In the genomic region with DNA sequence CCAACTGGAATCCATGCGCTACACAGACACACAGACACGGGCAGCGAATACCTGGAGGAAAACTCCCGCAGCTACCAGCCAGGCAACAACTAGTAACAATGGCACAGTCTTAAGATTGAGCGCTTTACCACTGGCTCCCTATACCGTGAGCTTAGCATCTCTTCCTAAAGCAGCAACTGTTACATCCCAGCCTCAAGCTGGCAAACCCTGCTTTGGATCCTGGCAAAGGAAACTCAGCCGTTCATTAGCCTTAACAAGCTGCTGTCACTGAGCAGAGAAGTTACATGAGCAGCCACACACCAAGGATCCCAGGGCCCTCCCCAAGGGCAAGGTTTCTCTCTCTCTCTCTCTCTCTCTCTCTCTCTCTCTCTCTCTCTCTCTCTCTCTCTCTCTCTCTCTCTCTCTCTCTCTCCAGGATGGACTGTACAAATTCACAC, we compare ENCODE assay signal across 8 mouse cellular contexts. TPM values are rescaled to one million over a fixed set of nuclear protein-coding genes. Genes with fewer than 3 reads are reported as not detected.
DNase-seq lines count a peak whose midpoint lies in the region; ATAC-seq and TF ChIP-seq lines count a peak whose summit lies in the region.

No protein-coding gene starts in this region.

- H3K79me2 ChIP-seq in C2C12 (ENCODE audit: control insufficient read depth, insufficient read depth): peaks cover 68% of the 10 kb centered on the region

- intact Hi-C loops in heart, postnatal 14 days (cut with DNase I): loop anchor here (2.0 to 5.0 kb wide), 3 partner anchors 42 to 355 kb away; no protein-coding TSS in a partner anchor

- 12% methylated on average over 7 of the region's 7 CpGs for WGBS in forebrain, embryonic 11.5 days

- peak overlapping the region; percentile 79 for H3K4me2 ChIP-seq in forebrain, embryonic 11.5 days (ENCODE audit: low read depth, low read length, severe bottlenecking)

- H3ac ChIP-seq in C2C12 (ENCODE audit: control insufficient read depth, insufficient read length, low read depth): peak overlapping the region; percentile 82

- no peak for TF ChIP-seq CTCF in C2C12 (IDR thresholded peaks at IDR 0.05; ENCODE audit: control insufficient read depth, insufficient read depth, insufficient read length)

- H3K79me3 ChIP-seq in C2C12 (ENCODE audit: low read depth): peaks cover 66% of the 10 kb centered on the region

- peak overlapping the region; percentile 99 for H3K9ac ChIP-seq in forebrain, embryonic 11.5 days (ENCODE audit: low read length)

- peaks cover 7% of the 10 kb centered on the region; the same call in 1 of the 2 replicates for H3K4me1 ChIP-seq in forebrain, embryonic 11.5 days (replicated peaks; ENCODE audit: control insufficient read depth, insufficient read depth, low read length)

- peak; percentile 35 for DNase-seq in adrenal gland, postnatal 14 days
- peak; percentile 61 for DNase-seq in forebrain, embryonic 11.5 days (ENCODE audit: low spot score)
- DNase-seq in heart, postnatal 14 days: peak; percentile 32
- DNase-seq in layer of hippocampus, adult 8-10 months (ENCODE audit: low spot score in 2 of 2): peak; percentile 40 to 50
- peak; percentile 46 for DNase-seq in lung, postnatal 14 days
- DNase-seq in right cerebral cortex, postnatal 4 days: peak; percentile 40
- no peak for DNase-seq in spleen, adult 12 weeks (ENCODE audit: low spot score)

- peak overlapping the region; percentile 63 for H3K4me3 ChIP-seq in C2C12 (ENCODE audit: insufficient read depth, poor library complexity, severe bottlenecking)
- peak overlapping the region; percentile 70 for H3K4me3 ChIP-seq in forebrain, embryonic 11.5 days (ENCODE audit: low read depth, low read length)

- peak overlapping the region; percentile 71 for H3K27ac ChIP-seq in forebrain, embryonic 11.5 days (ENCODE audit: low read depth, low read length)

- H3K27me3 ChIP-seq in C2C12 (ENCODE audit: control insufficient read depth, insufficient read depth, insufficient read length): no peaks in the 10 kb centered on the region
- no peaks in the 10 kb centered on the region for H3K27me3 ChIP-seq in forebrain, embryonic 11.5 days (ENCODE audit: control insufficient read depth, insufficient read depth, low read length)

- no peaks in the 10 kb centered on the region for H3K9me3 ChIP-seq in forebrain, embryonic 11.5 days (ENCODE audit: control insufficient read depth, low read length)

- no peaks in the 10 kb centered on the region for H3K36me3 ChIP-seq in C2C12 (ENCODE audit: control insufficient read depth, insufficient read depth)
- H3K36me3 ChIP-seq in forebrain, embryonic 11.5 days (ENCODE audit: control insufficient read depth, insufficient read depth, low read length): no peaks in the 10 kb centered on the region

- ATAC-seq in forebrain, embryonic 11.5 days (replicated peaks; ENCODE audit: low FRiP score): no peak

TF ChIP-seq in C2C12, 6 proteins besides CTCF, POLR2A, EP300 and RAD21:
- no peak for TF ChIP-seq FOSL1 (IDR thresholded peaks at IDR 0.05; ENCODE audit: insufficient read depth, low read length, poor library complexity, severe bottlenecking)
- no peak for TF ChIP-seq MYOD1 (IDR thresholded peaks at IDR 0.05; ENCODE audit: control insufficient read depth, insufficient read length, low read depth)
- TF ChIP-seq MYOG (IDR thresholded peaks at IDR 0.05; ENCODE audit: control insufficient read depth, extremely low read depth, insufficient read length): no peak
- TF ChIP-seq MAX (IDR thresholded peaks at IDR 0.05): no peak
- TF ChIP-seq USF1 (IDR thresholded peaks at IDR 0.05; ENCODE audit: low read depth): no peak
- no peak for TF ChIP-seq CEBPB (IDR thresholded peaks at IDR 0.05; ENCODE audit: low read depth)
TF ChIP-seq in C2C12: peak in this region for 0.

RNA-seq across cellular contexts. Expression of gene Klf7, which starts 2.7 kb away (rescaled TPM):
- 4.2 TPM for polyA plus RNA-seq in C2C12 (2012; fragmentation: generic; extraction: Trizol)
- total RNA-seq in adrenal gland, postnatal 14 days (2021): 18.3 and 20.2 TPM in 2 replicates
- polyA plus RNA-seq in forebrain, embryonic 11.5 days (2014; fragmentation: Nextera tagmentation; extraction: Ambion mirVana): 24.8 and 25.3 TPM in 2 replicates
- 10 to 100 TPM; 22.1 to 22.6 TPM for total RNA-seq in heart, postnatal 14 days (2021)
- total RNA-seq in layer of hippocampus, adult 8-10 months (2022): 10 to 100 TPM; 28.0 to 43.8 (median 32.3) TPM
